Mouse (Mus musculus): ENCODE data around the gene Pam.

The Pam gene

GRCm38 (mm10) chr1:98095246-98095990 lies at the start of gene Pam:
Gene Pam (minus strand): TSS chr1:98095646.
- DNase-seq (ENCODE audit: low read depth, low spot score): peak; percentile 56

GRCm38 (mm10) chr1:98144845-98145244 lies 49.4 kb upstream of the Pam start:
- DNase-seq (ENCODE audit: low read depth, low spot score): no peak

GRCm38 (mm10) chr1:98131244-98131643 lies 35.8 kb upstream of the Pam start:
- DNase-seq (ENCODE audit: low read depth, low spot score): no peak

GRCm38 (mm10) chr1:98129561-98130347 lies 34.3 kb upstream of the Pam start:
- DNase-seq (ENCODE audit: low read depth, low spot score): no peak

GRCm38 (mm10) chr1:98129111-98129510 lies 33.7 kb upstream of the Pam start:
- DNase-seq (ENCODE audit: low read depth, low spot score): no peak

GRCm38 (mm10) chr1:98128338-98129096 lies 33.1 kb upstream of the Pam start:
- DNase-seq (ENCODE audit: low read depth, low spot score): no peak

GRCm38 (mm10) chr1:98126268-98126667 lies 30.8 kb upstream of the Pam start:
- DNase-seq (ENCODE audit: low read depth, low spot score): no peak

- no peak for DNase-seq (ENCODE audit: low read depth, low spot score)
Observed at GRCm38 (mm10) chr1:98124727-98125126, 29.3 kb upstream of the Pam start.

- no peak for DNase-seq (ENCODE audit: low read depth, low spot score)
Observed at GRCm38 (mm10) chr1:98119595-98119994, 24.1 kb upstream of the Pam start.

- DNase-seq (ENCODE audit: low read depth, low spot score): no peak
Observed at GRCm38 (mm10) chr1:98107599-98107998, 12.2 kb upstream of the Pam start.

- no peak for DNase-seq (ENCODE audit: low read depth, low spot score)
Observed at GRCm38 (mm10) chr1:98099441-98099840, 4.0 kb upstream of the Pam start.

GRCm38 (mm10) chr1:98097957-98098729 lies 2.7 kb upstream of the Pam start:
- no peak for DNase-seq (ENCODE audit: low read depth, low spot score)

- no peak for DNase-seq (ENCODE audit: low read depth, low spot score)
Observed at GRCm38 (mm10) chr1:98096396-98096935, 1.0 kb upstream of the Pam start.

- no peak for DNase-seq (ENCODE audit: low read depth, low spot score)
Observed at GRCm38 (mm10) chr1:98095991-98096330, 515 bp upstream of the Pam start.

- DNase-seq (ENCODE audit: low read depth, low spot score): no peak
Observed at GRCm38 (mm10) chr1:98094811-98095245, 618 bp downstream of the Pam start.

GRCm38 (mm10) chr1:98089336-98089975 lies 6.0 kb downstream of the Pam start:
- DNase-seq (ENCODE audit: low read depth, low spot score): no peak

- DNase-seq (ENCODE audit: low read depth, low spot score): no peak
Observed at GRCm38 (mm10) chr1:98086456-98086855, 9.0 kb downstream of the Pam start.

GRCm38 (mm10) chr1:98084596-98085274 lies 10.7 kb downstream of the Pam start:
- DNase-seq (ENCODE audit: low read depth, low spot score): no peak

- DNase-seq (ENCODE audit: low read depth, low spot score): no peak
Observed at GRCm38 (mm10) chr1:98083508-98083907, 11.9 kb downstream of the Pam start.

GRCm38 (mm10) chr1:98082988-98083387 lies 12.5 kb downstream of the Pam start:
- DNase-seq (ENCODE audit: low read depth, low spot score): no peak

Data from embryo, embryonic 11.5 days (tissue).